Mouse (Mus musculus): ENCODE measurements around the gene Gnaz.
A peak's percentile ranks its signal among the peaks of the same experiment; 100 is the strongest.
"Not testable (repeated sequence)": the region's sequence is repeated elsewhere in the genome, so short reads cannot be mapped to it uniquely, and the experiment has no call there.

Gnaz gene

GRCm38 (mm10) chr10:75030234-75030633, 63.3 kb downstream of the Gnaz start:
- DNase-seq (ENCODE audit: low spot score in 2 of 2), result no peak

- DNase-seq (ENCODE audit: low spot score in 2 of 2), result no peak
Measured at GRCm38 (mm10) chr10:75031345-75032114, 64.6 kb downstream of the Gnaz start.

DNA sequence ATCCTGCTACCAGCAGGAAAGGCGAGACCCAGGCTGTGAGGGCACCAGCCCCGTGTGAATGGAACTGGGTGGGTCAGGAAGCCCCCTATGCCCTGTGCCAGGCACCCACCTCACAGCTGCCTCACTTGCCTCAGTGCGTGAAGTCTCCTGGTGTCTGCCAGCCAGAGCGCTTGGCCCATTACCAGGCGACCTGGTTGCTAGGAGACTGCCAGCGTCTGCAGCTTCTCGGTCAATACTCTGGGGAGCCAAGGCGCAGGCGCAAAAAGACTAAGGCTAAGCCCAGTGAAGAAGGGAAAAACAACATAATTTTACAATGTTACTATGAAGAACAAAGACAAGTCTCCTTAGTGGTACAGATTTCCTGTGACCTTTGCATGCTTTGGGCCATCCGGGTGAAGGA, 65.4 kb downstream of the Gnaz start, which contains the start of gene Rsph14:
Gene Rsph14 (minus strand): TSS at position 192 of the 400 bp plus-strand sequence.
- DNase-seq (ENCODE audit: low spot score in 2 of 2), result peak; percentile 55 to 70

GRCm38 (mm10) chr10:75036883-75037379, 70.0 kb downstream of the Gnaz start, which contains the start of gene Rab36:
Gene Rab36, plus strand, starts transcription at chr10:75037058.
- peak; percentile 94 to 95 for DNase-seq (ENCODE audit: low spot score in 2 of 2)

- not testable (repeated sequence) for DNase-seq (ENCODE audit: low spot score in 2 of 2)
Measured at GRCm38 (mm10) chr10:75042060-75042459, 75.1 kb downstream of the Gnaz start.

- DNase-seq (ENCODE audit: low spot score in 2 of 2), result no peak
Measured at GRCm38 (mm10) chr10:75044459-75044858, 77.5 kb downstream of the Gnaz start.

DNA sequence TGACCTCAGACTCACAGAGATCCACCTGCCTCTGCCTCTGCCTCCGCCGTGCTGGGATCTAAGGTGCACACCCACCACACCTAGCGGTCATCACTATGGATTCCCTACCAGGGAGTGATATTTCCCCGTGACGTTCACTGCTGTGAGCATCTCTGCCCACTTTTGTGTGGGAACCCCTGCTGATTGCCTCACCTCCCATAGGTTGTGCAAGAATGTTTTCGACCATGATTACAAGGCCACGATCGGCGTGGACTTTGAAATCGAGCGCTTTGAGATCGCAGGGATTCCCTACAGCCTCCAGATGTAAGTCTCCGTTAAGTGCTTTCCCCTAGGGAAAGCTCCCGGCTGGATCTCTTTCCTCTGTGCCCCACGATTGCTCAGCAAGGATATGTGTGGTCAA, 78.9 kb downstream of the Gnaz start:
- DNase-seq (ENCODE audit: low spot score in 2 of 2), result no peak

DNA sequence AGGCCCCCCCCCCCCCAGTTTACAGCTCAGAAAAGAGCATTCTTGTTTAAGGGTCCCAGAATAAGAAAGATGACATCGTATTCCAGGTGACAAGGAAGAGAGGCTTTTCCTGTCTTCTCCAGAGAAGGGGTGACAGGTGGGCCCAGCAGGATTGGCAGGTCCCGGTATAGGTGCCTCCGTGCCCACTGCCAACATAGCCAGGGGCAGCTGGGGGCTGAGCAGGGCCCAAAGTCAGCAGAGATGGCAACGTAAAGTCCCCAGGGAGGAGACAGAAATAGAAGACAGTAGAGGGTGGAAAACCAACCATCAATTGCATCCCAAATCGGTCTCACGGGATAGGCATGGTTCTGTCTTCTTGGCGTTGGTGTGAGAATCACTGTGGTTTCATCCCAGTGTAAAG, 81.7 kb downstream of the Gnaz start:
- DNase-seq (ENCODE audit: low spot score in 2 of 2), result no peak

- DNase-seq (ENCODE audit: low spot score in 2 of 2), result no peak
Measured at GRCm38 (mm10) chr10:75051364-75052074, 84.5 kb downstream of the Gnaz start.

- DNase-seq (ENCODE audit: low spot score in 2 of 2), result no peak
Measured at GRCm38 (mm10) chr10:75052902-75053301, 85.9 kb downstream of the Gnaz start.

DNA sequence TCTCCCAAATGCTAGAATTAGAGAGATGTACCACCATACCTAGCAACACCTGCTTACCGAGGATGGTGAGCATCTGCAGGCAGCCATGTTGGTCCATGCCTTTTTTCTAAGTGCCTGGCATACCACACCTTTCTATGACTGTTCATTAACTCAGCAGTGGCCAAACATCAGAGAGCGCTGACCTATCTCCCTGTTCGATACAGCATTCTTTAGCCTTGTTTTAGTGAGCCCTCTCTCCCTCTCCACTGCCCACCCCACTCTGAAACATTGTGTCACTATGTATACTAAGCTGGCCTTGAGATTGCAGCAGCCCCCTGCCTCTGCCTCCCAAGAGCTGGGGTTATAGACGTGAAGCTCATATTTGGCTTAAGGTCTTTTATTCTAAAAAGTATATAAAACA, 86.7 kb downstream of the Gnaz start:
- DNase-seq (ENCODE audit: low spot score in 2 of 2), result no peak

GRCm38 (mm10) chr10:75054125-75054524, 87.1 kb downstream of the Gnaz start:
- DNase-seq (ENCODE audit: low spot score in 2 of 2), result peak; percentile 41 to 44

DNA sequence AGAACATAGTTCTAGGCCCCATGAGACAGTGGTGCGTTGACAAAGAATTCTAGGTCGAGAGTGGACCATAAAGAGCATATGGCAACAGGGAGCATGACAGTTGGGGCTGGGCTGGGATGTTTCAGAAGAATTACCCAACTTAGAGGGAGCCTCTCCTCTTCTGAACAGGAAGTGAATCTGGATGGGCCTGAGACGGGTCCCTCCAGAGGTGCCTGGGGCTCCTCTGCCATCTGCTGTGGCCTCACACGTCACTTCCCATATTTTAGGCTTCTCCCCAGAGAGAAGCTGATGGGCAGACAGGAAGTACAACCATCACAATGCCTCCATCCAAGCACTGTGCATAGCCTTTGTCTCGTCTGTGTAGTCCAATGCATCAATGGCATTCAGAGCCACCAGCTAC, 88.7 kb downstream of the Gnaz start:
- DNase-seq (ENCODE audit: low spot score in 2 of 2), result no peak

- no peak for DNase-seq (ENCODE audit: low spot score in 2 of 2)
Measured at GRCm38 (mm10) chr10:75056255-75056654, 89.3 kb downstream of the Gnaz start.

GRCm38 (mm10) chr10:75058336-75058735, 91.4 kb downstream of the Gnaz start:
- no peak for DNase-seq (ENCODE audit: low spot score in 2 of 2)

DNA sequence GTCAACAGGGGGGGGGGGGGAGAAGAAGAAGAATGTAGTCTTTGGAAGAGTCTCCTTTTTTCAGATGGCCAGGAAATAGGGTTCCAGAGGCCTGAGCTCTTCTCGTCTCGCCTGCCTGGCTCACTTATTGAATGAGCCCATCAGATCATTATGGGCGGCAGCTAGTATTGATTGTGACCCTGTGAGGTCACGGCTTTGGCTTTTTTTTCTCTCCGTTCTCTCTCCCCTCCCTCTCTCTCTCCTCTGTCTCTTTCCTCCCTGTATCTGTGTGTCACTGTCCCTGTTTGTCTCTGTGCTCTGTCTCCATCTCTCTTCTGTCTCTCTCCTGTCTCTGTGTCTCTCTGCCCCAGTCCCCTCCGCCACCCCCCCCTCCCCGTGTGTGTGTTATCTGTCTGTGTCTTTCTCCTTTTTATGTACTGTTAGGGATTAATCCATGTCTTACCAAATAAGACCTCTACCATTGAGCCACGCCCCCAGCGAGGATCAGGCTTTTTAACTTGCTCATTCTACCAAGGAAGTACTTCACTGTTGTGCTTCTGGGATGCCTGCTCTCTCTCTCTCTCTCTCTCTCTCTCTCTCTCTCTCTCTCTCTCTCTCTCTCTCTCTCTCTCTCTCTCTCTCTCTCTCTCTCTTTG, 91.9 kb downstream of the Gnaz start:
- peak in 1 of 2 experiments; percentile 13 for DNase-seq (ENCODE audit: low spot score in 2 of 2)

DNA sequence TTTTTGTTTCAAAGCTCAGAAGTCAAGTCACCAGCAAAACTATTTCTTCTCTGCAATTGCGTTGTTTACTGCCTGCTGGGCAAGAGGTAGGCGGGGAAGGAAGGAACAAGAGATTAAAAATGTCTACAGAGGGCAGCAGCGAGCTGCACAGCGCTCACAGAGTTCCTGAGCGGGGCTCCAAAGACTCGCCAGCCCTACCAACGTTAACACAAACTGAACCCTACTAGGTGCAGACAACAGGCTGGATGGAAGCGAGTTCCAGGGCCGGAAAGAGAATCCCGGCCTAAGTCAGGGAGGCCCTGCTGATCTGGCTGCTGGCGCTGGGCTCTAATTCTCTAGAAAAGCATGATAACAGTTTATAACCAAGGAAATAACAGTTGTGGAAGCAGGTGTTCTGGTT, 92.4 kb downstream of the Gnaz start:
- DNase-seq (ENCODE audit: low spot score in 2 of 2), result peak; percentile 68 to 84

DNA sequence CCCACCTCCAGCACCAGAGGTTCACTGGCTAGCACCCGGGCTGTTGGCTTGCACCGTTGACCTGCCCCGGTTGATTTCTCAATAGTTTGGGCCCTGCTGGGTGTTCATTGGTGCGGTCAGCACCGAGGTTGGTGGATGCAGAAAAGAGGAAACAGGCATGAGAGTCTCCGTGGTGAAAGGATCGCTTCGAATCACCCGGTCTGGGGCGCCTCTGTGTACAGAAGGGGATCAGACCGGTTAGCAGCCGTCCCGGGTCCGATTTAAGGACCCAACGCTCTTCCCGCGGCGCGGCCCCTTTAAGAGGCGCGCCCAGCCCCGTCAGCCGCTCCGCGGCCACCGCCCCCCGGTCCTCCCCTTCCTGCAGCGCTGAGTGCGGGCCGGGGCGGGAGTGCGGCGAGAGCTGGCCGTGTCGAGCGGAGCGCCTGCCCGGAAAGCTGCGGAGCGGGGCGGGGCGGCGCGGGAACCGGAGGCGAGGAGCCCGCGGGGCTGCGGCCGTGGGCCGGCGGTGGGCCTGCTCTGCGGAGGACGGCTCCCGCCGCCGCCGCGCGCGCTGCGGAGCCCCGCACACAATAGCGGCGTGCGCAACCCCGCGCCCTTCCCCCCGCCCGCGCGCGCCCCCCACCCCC, 93.4 kb downstream of the Gnaz start, which contains the start of gene Bcr:
Gene Bcr (plus strand): TSS at position 376 of the 626 bp plus-strand sequence.
- peak; percentile 75 to 76 for DNase-seq (ENCODE audit: low spot score in 2 of 2)

- no peak for DNase-seq (ENCODE audit: low spot score in 2 of 2)
Measured at GRCm38 (mm10) chr10:75060843-75061235, 93.9 kb downstream of the Gnaz start.

- peak in 1 of 2 experiments; percentile 10 for DNase-seq (ENCODE audit: low spot score in 2 of 2)
Measured at GRCm38 (mm10) chr10:75061341-75062188, 94.6 kb downstream of the Gnaz start.

- peak in 1 of 2 experiments; percentile 11 for DNase-seq (ENCODE audit: low spot score in 2 of 2)
Measured at GRCm38 (mm10) chr10:75062189-75062561, 95.2 kb downstream of the Gnaz start.

Measured in heart, adult 9 months (tissue).